Mouse (Mus musculus) stomach, embryonic 16.5 days (tissue): ENCODE results near the gene Otud4. TPM values are rescaled to one million over a fixed set of nuclear protein-coding genes. Genes with fewer than 3 reads are reported as not detected.

Experiments
- ATAC-seq: fragments of 200-750 bp; cut with Nextera tagmentation; 2 replicates; pipeline ENCODE4 v1.8.0; 2017; ENCODE audit warnings: moderate number of reproducible peaks, moderate TSS enrichment; ENCODE audit not compliant: insufficient read depth, low FRiP score
- H3K27ac ChIP-seq: fragments of 300-500 bp; sonication (generic); 2 replicates; pipeline ENCODE4 v1.5.1; 2014; ENCODE audit warnings: low read length
- H3K27me3 ChIP-seq: fragments of 300-500 bp; sonication (generic); 2 replicates; pipeline ENCODE4 v1.6.1; 2014; ENCODE audit warnings: low read length, control low read depth, mixed read lengths; ENCODE audit not compliant: control insufficient read depth, insufficient read depth
- H3K36me3 ChIP-seq: fragments of 300-500 bp; sonication (generic); 2 replicates; pipeline ENCODE4 v1.6.1; 2014; ENCODE audit warnings: low read length; ENCODE audit not compliant: control insufficient read depth, insufficient read depth
- H3K4me1 ChIP-seq: fragments of 300-500 bp; sonication (generic); 2 replicates; pipeline ENCODE4 v1.6.1; 2014; ENCODE audit warnings: low read length, control low read depth, mixed read lengths; ENCODE audit not compliant: control insufficient read depth, insufficient read depth
- H3K4me2 ChIP-seq: fragments of 300-500 bp; sonication (generic); 2 replicates; pipeline ENCODE4 v1.6.1; 2014; ENCODE audit warnings: low read depth, low read length, mixed read lengths
- H3K4me3 ChIP-seq: fragments of 300-500 bp; sonication (generic); replicated peaks from 2 replicates; pipeline ENCODE4 v1.5.1; 2014; ENCODE audit warnings: mild to moderate bottlenecking, low read length
- H3K9ac ChIP-seq: fragments of 300-500 bp; sonication (generic); 2 replicates; pipeline ENCODE4 v1.6.1; 2014; ENCODE audit warnings: low read length
- H3K9me3 ChIP-seq: fragments of 300-500 bp; sonication (generic); replicated peaks from 2 replicates; pipeline ENCODE4 v1.6.1; 2016; ENCODE audit warnings: low read length, control low read depth; ENCODE audit not compliant: control insufficient read depth
- WGBS: fragments of 180-500 bp; shearing (Covaris S2); extraction: QIAGEN DNeasy Blood & Tissue Kit; methylation state at CpG from one replicate; pipeline ENCODE4 v1.1.7; 2014; 5-methylcytosine and 5-hydroxymethylcytosine counted together
- polyA plus RNA-seq: library from polyadenylated mRNA; unstranded; fragments of >200 nt; fragmentation: Nextera tagmentation; extraction: Ambion mirVana; gene quantifications from 2 replicates; pipeline ENCODE4 v1.2.1, GENCODE M21; 2015

Gene Otud4
- polyA plus RNA-seq, 1 experiment from 2014 or later = 12.3 TPM

- H3K9ac ChIP-seq = no peak overlapping the region
- no peak for ATAC-seq
- no peak overlapping the region for H3K4me2 ChIP-seq
- H3K36me3 ChIP-seq = no peaks in the 10 kb centered on the region
- H3K27me3 ChIP-seq = no peaks in the 10 kb centered on the region
- 93% methylated on average over 1 of the region's 1 CpGs for WGBS
- no peaks in the 10 kb centered on the region for H3K9me3 ChIP-seq
- H3K27ac ChIP-seq = no peak overlapping the region
- H3K4me3 ChIP-seq = no peak overlapping the region
- peaks cover under 1% of the 10 kb centered on the region; the same call in 1 of the 2 replicates for H3K4me1 ChIP-seq
Observed at GRCm38 (mm10) chr8:79635491-79635890, 3.9 kb upstream of the Otud4 start.

DNA sequence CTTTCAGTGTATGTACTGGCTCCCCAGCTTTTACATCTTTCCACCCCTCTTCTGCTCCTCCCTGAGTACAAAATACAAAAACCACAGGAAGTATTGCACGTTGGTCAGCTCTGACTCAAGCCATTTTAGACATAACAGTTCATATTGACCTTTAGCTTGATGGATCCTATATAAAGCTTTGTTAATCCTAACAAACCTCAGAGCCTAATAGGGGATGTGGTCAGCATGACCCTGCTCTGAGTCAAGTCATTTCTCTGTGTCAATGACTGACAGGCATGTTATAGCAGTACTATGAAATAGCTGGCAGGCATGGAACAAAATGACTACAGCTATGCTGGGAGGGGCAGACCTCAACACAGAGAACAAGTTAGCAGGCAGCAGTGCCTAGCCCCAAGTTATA lies 3.3 kb upstream of the Otud4 start:
- no peak overlapping the region for H3K27ac ChIP-seq
- 49% methylated on average over 1 of the region's 1 CpGs for WGBS
- ATAC-seq = no peak
- H3K9ac ChIP-seq = no peak overlapping the region
- no peak overlapping the region for H3K4me2 ChIP-seq
- H3K4me1 ChIP-seq = peaks cover 7% of the 10 kb centered on the region
- H3K36me3 ChIP-seq = no peaks in the 10 kb centered on the region
- no peak overlapping the region for H3K4me3 ChIP-seq
- H3K9me3 ChIP-seq = no peaks in the 10 kb centered on the region
- H3K27me3 ChIP-seq = no peaks in the 10 kb centered on the region

GRCm38 (mm10) chr8:79637237-79637636 lies 2.2 kb upstream of the Otud4 start:
- H3K4me1 ChIP-seq = peaks cover 16% of the 10 kb centered on the region
- H3K4me3 ChIP-seq = no peak overlapping the region
- no peak for ATAC-seq
- no peaks in the 10 kb centered on the region for H3K9me3 ChIP-seq
- H3K4me2 ChIP-seq = no peak overlapping the region
- H3K27me3 ChIP-seq = no peaks in the 10 kb centered on the region
- H3K36me3 ChIP-seq = no peaks in the 10 kb centered on the region
- no peak overlapping the region for H3K9ac ChIP-seq
- H3K27ac ChIP-seq = no peak overlapping the region
- 84% methylated on average over 3 of the region's 3 CpGs for whole genome bisulfite sequencing

GRCm38 (mm10) chr8:79638001-79638706 lies 1.3 kb upstream of the Otud4 start:
- no peaks in the 10 kb centered on the region for H3K36me3 ChIP-seq
- no peaks in the 10 kb centered on the region for H3K9me3 ChIP-seq
- H3K27ac ChIP-seq = peak overlapping the region; percentile 90
- peak overlapping the region; percentile 98 for H3K4me3 ChIP-seq
- H3K4me2 ChIP-seq = peak overlapping the region; percentile 72
- ATAC-seq = no peak
- WGBS = 5% methylated on average over 11 of the region's 11 CpGs
- peak overlapping the region; percentile 81 for H3K9ac ChIP-seq
- peaks cover 20% of the 10 kb centered on the region for H3K4me1 ChIP-seq
- no peaks in the 10 kb centered on the region for H3K27me3 ChIP-seq

GRCm38 (mm10) chr8:79638707-79639549 lies 490 bp upstream of the Otud4 start:
- no peaks in the 10 kb centered on the region for H3K9me3 ChIP-seq
- peak; percentile 99 for ATAC-seq
- WGBS = under 1% methylated on average over 76 of the region's 77 CpGs
- peak overlapping the region; percentile 98 for H3K27ac ChIP-seq
- no peaks in the 10 kb centered on the region for H3K36me3 ChIP-seq
- peak overlapping the region; percentile 75 for H3K4me2 ChIP-seq
- no peaks in the 10 kb centered on the region for H3K27me3 ChIP-seq
- peak overlapping the region; percentile 94 for H3K9ac ChIP-seq
- H3K4me1 ChIP-seq = peaks cover 21% of the 10 kb centered on the region
- peak overlapping the region; percentile 98 for H3K4me3 ChIP-seq

GRCm38 (mm10) chr8:79641119-79641518 lies 1.7 kb downstream of the Otud4 start:
- H3K9ac ChIP-seq = peak overlapping the region; percentile 60; the same call in 1 of the 2 replicates
- H3K36me3 ChIP-seq = no peaks in the 10 kb centered on the region; the same call in 1 of the 2 replicates
- H3K4me1 ChIP-seq = peaks cover 23% of the 10 kb centered on the region

DNA sequence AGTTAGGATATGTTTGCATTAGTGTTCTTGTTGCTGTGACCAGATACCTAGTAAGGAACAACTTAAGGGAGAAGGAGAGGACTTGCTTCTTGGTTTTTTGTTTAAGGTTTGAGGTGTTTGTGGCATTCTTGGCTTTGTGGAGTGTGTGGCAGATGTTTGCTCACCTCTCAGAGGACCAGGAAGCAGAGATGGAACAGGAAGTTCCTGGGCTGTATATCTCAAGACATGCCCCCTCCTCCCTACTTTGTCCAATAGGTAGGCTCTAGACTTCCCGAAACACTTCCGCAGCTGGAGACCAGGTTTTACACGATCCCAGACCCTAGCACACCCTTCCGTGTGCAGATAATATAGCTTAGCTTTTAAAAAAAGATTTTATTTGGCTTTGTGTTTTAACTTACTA lies 10.2 kb downstream of the Otud4 start:
- no peak for ATAC-seq
- H3K4me1 ChIP-seq = 0 out of 2 replicates have a peak, but pooled peaks cover 2% of the 10 kb centered on the region
- H3K27ac ChIP-seq = no peak overlapping the region
- no peak overlapping the region for H3K4me2 ChIP-seq
- H3K27me3 ChIP-seq = no peaks in the 10 kb centered on the region
- no peak overlapping the region for H3K9ac ChIP-seq
- WGBS = 92% methylated on average over 4 of the region's 4 CpGs
- H3K36me3 ChIP-seq = peaks cover 7% of the 10 kb centered on the region; the same call in 1 of the 2 replicates
- H3K4me3 ChIP-seq = no peak overlapping the region
- no peaks in the 10 kb centered on the region for H3K9me3 ChIP-seq

More at GRCm38 (mm10) chr8:79641119-79641518, 1.7 kb downstream of the Otud4 start:
- 14% methylated on average over 1 of the region's 1 CpGs for WGBS
- no peaks in the 10 kb centered on the region for H3K27me3 ChIP-seq
- ATAC-seq = no peak
- peak overlapping the region; percentile 75 for H3K4me2 ChIP-seq
- H3K27ac ChIP-seq = no peak overlapping the region
- H3K4me3 ChIP-seq = peak overlapping the region; percentile 98
- no peaks in the 10 kb centered on the region for H3K9me3 ChIP-seq

DNA sequence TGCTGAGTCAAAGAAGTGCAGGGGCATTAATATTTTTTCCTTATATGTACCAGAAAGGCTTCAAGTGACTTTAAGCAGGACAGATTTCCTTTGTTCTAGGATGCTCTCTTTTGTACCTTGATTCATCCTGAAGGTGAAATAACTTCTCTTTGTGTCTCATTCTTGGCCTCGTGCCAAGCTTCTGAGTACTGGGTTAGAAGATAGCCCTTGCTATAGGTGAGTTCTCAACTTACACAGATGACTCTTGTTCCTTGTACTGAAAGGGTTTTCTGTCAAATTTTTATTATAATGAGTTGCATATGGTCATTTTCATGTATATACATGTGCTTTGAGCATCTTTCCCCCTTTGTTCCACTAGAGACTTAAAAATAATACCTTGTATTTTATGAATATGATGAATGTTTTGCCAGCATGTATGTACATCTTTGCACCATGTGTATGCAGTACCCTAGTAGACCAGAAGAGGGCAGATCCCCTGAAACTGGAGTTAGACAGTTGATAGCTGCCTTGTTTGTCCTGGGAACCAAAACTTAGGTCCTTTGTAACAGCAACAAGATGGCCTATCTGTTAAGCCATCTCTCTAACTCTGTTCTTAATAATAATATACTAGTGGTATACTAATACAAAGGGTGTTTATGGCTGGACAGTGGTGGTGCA lies 10.9 kb downstream of the Otud4 start:
- Histone ChIP-seq H3K4me3 (no peak overlapping the region), H3K27ac (no peak overlapping the region), H3K4me1 (0 out of 2 replicates have a peak, but pooled peaks cover 2% of the 10 kb centered on the region), H3K9ac (no peak overlapping the region), H3K4me2 (no peak overlapping the region), H3K27me3 (no peaks in the 10 kb centered on the region), H3K9me3 (no peaks in the 10 kb centered on the region), H3K36me3 (peaks cover 11% of the 10 kb centered on the region; the same call in 1 of the 2 replicates)
- WGBS = 81% methylated on average over 1 of the region's 1 CpGs
- ATAC-seq = no peak
